Mouse (Mus musculus) forebrain, postnatal 0 days (tissue): ENCODE measurements around the gene P2rx5. TPM values are rescaled to one million over a fixed set of nuclear protein-coding genes. Genes with fewer than 3 reads are reported as not detected.

Experiments used
- ATAC-seq: fragments of 200-750 bp; cut with Nextera tagmentation; 2 replicates; pipeline ENCODE4 v1.8.0; 2017; ENCODE audit warnings: mild to moderate bottlenecking, moderate library complexity
- DNase-seq: peaks from one replicate; pipeline ENCODE4 v3.0.0-alpha.2; 2015
- H3K27ac ChIP-seq: fragments of 300-500 bp; sonication (generic); 2 replicates; pipeline ENCODE4 v1.5.1; 2014; ENCODE audit warnings: low read depth, mild to moderate bottlenecking, antibody characterized with exemption, low read length, moderate library complexity, mixed read lengths
- H3K27me3 ChIP-seq: fragments of 300-500 bp; sonication (generic); 2 replicates; pipeline ENCODE4 v1.6.1; 2014; ENCODE audit warnings: mild to moderate bottlenecking, low read length, mixed read lengths; ENCODE audit not compliant: insufficient read depth
- H3K36me3 ChIP-seq: fragments of 300-500 bp; sonication (generic); 2 replicates; pipeline ENCODE4 v1.6.1; 2014; ENCODE audit warnings: mild to moderate bottlenecking, moderate library complexity; ENCODE audit not compliant: insufficient read depth
- H3K4me1 ChIP-seq: fragments of 300-500 bp; sonication (generic); 2 replicates; pipeline ENCODE4 v1.6.1; 2014; ENCODE audit warnings: antibody characterized with exemption; ENCODE audit not compliant: insufficient read depth
- H3K4me2 ChIP-seq: fragments of 300-500 bp; sonication (generic); 2 replicates; pipeline ENCODE4 v1.6.1; 2014; ENCODE audit warnings: low read depth, mild to moderate bottlenecking, moderate library complexity
- H3K4me3 ChIP-seq: fragments of 300-500 bp; sonication (generic); 2 replicates; pipeline ENCODE4 v1.5.1; 2014; ENCODE audit warnings: low read depth, low read length, mixed read lengths
- H3K9ac ChIP-seq: fragments of 300-500 bp; sonication (generic); 2 replicates; pipeline ENCODE4 v1.6.1; 2014; ENCODE audit warnings: mild to moderate bottlenecking
- H3K9me3 ChIP-seq: fragments of 300-500 bp; sonication (generic); 2 replicates; pipeline ENCODE4 v1.6.1; 2016; ENCODE audit warnings: low read length
- CTCF ChIP-seq: sonication (generic); IDR thresholded peaks from 2 replicates; pipeline ENCODE4 v1.5.1; 2016; ENCODE audit warnings: antibody characterized with exemption, control low read depth, low read depth
- WGBS: fragments of 180-500 bp; shearing (Covaris S2); extraction: QIAGEN DNeasy Blood & Tissue Kit; methylation state at CpG from one replicate; pipeline ENCODE4 v1.1.7; 2014; 5-methylcytosine and 5-hydroxymethylcytosine counted together
- polyA plus RNA-seq: library from polyadenylated mRNA; unstranded; fragments of >200 nt; fragmentation: Nextera tagmentation; extraction: Ambion mirVana; gene quantifications from 2 replicates; pipeline ENCODE4 v1.2.1, GENCODE M21; 2015
- total RNA-seq: library from RNA; depleted of rRNA; stranded (reverse); fragments of >200 nt; gene quantifications from 2 replicates; pipeline ENCODE4 v1.2.3, GENCODE M21; 2014; rRNA removed

P2rx5 gene
- total RNA-seq = 0.46 and 0.57 TPM in 2 replicates
- polyA plus RNA-seq = 0.69 TPM in 2 replicates

- no peak for TF ChIP-seq CTCF
- WGBS = 4% methylated on average over 49 of the region's 49 CpGs
- ATAC-seq = peak; percentile 50; the same call in 1 of the 2 replicates
- no peaks in the 10 kb centered on the region for H3K36me3 ChIP-seq
- H3K27me3 ChIP-seq = no peaks in the 10 kb centered on the region; the same call in 1 of the 2 replicates
- H3K4me3 ChIP-seq = peak within 1 kb of the TSS; percentile 37
- peak within 1 kb of the TSS; percentile 35 for H3K9ac ChIP-seq
- no peaks in the 10 kb centered on the region for H3K9me3 ChIP-seq
- H3K27ac ChIP-seq = no peak within 1 kb of the TSS
- H3K4me1 ChIP-seq = no peaks in the 10 kb centered on the region
- DNase-seq = no peak
- H3K4me2 ChIP-seq = peak within 1 kb of the TSS; percentile 73
Observed at GRCm38 (mm10) chr11:73159957-73160810, at the start of gene P2rx5. TSS of gene P2rx5 (plus strand) at chr11:73160421.

GRCm38 (mm10) chr11:73111414-73111813 is 48.8 kb upstream of the P2rx5 start:
- Histone ChIP-seq H3K9me3 (no peaks in the 10 kb centered on the region), H3K4me2 (no peak overlapping the region), H3K9ac (no peak overlapping the region), H3K36me3 (no peaks in the 10 kb centered on the region), H3K4me3 (no peak overlapping the region), H3K4me1 (no peaks in the 10 kb centered on the region), H3K27ac (no peak overlapping the region), H3K27me3 (no peaks in the 10 kb centered on the region)
- 61% methylated on average over 6 of the region's 6 CpGs for WGBS
- TF ChIP-seq CTCF = no peak
- DNase-seq (no peak), ATAC-seq (no peak)

- no peak for ATAC-seq
- WGBS = 87% methylated on average over 6 of the region's 6 CpGs
- no peak overlapping the region for H3K4me3 ChIP-seq
- no peaks in the 10 kb centered on the region for H3K4me1 ChIP-seq
- no peaks in the 10 kb centered on the region for H3K36me3 ChIP-seq
- H3K9ac ChIP-seq = no peak overlapping the region
- no peak for DNase-seq
- no peak overlapping the region for H3K27ac ChIP-seq
- H3K4me2 ChIP-seq = no peak overlapping the region
- no peaks in the 10 kb centered on the region for H3K27me3 ChIP-seq
- no peak for TF ChIP-seq CTCF
- no peaks in the 10 kb centered on the region for H3K9me3 ChIP-seq
Observed at GRCm38 (mm10) chr11:73126495-73126894, 33.7 kb upstream of the P2rx5 start.

GRCm38 (mm10) chr11:73131020-73131419 is 29.2 kb upstream of the P2rx5 start:
- no peak overlapping the region for H3K4me2 ChIP-seq
- no peak for DNase-seq

GRCm38 (mm10) chr11:73132999-73133398 is 27.2 kb upstream of the P2rx5 start:
- Histone ChIP-seq H3K9me3 (no peaks in the 10 kb centered on the region), H3K4me3 (no peak overlapping the region), H3K27ac (no peak overlapping the region), H3K27me3 (no peaks in the 10 kb centered on the region), H3K9ac (no peak overlapping the region), H3K4me1 (no peaks in the 10 kb centered on the region), H3K36me3 (no peaks in the 10 kb centered on the region), H3K4me2 (no peak overlapping the region)
- ATAC-seq (no peak), DNase-seq (no peak)
- 99% methylated on average over 6 of the region's 6 CpGs for WGBS
- TF ChIP-seq CTCF = no peak

More at GRCm38 (mm10) chr11:73131020-73131419, 29.2 kb upstream of the P2rx5 start:
- Histone ChIP-seq H3K9ac (no peak overlapping the region), H3K9me3 (no peaks in the 10 kb centered on the region), H3K4me1 (no peaks in the 10 kb centered on the region), H3K36me3 (no peaks in the 10 kb centered on the region), H3K4me3 (no peak overlapping the region), H3K27me3 (no peaks in the 10 kb centered on the region), H3K27ac (no peak overlapping the region)
- 82% methylated on average over 7 of the region's 7 CpGs for WGBS
- no peak; the same call in 1 of the 2 replicates for ATAC-seq
- TF ChIP-seq CTCF = peak; percentile 34

GRCm38 (mm10) chr11:73134222-73134621 is 26.0 kb upstream of the P2rx5 start:
- no peak for TF ChIP-seq CTCF
- DNase-seq (no peak), ATAC-seq (no peak)
- no peaks in the 10 kb centered on the region for H3K4me1 ChIP-seq
- 96% methylated on average over 5 of the region's 5 CpGs for WGBS
- H3K4me3 ChIP-seq = no peak overlapping the region
- no peaks in the 10 kb centered on the region for H3K36me3 ChIP-seq
- no peaks in the 10 kb centered on the region for H3K9me3 ChIP-seq
- H3K9ac ChIP-seq = no peak overlapping the region
- no peak overlapping the region for H3K27ac ChIP-seq
- no peaks in the 10 kb centered on the region for H3K27me3 ChIP-seq
- H3K4me2 ChIP-seq = no peak overlapping the region

GRCm38 (mm10) chr11:73136587-73136986 is 23.6 kb upstream of the P2rx5 start:
- Histone ChIP-seq H3K36me3 (no peaks in the 10 kb centered on the region), H3K4me3 (no peak overlapping the region), H3K9ac (no peak overlapping the region), H3K4me1 (no peaks in the 10 kb centered on the region), H3K9me3 (no peaks in the 10 kb centered on the region), H3K4me2 (0 out of 2 replicates have a peak overlapping the region, but pooled peaks have one; percentile 77), H3K27me3 (no peaks in the 10 kb centered on the region), H3K27ac (no peak overlapping the region)
- no peak for TF ChIP-seq CTCF
- ATAC-seq (no peak), DNase-seq (no peak)
- WGBS = 84% methylated on average over 6 of the region's 6 CpGs
